Mouse (Mus musculus) forebrain, embryonic 16.5 days (tissue): ENCODE results near the gene Basp1. TPM values are rescaled to one million over a fixed set of nuclear protein-coding genes. Genes with fewer than 3 reads are reported as not detected.

ENCODE experiments used
- ATAC-seq: fragments of 200-750 bp; cut with Nextera tagmentation; 2 replicates; pipeline ENCODE4 v1.8.0; 2017; ENCODE audit warnings: mild to moderate bottlenecking, moderate library complexity
- H3K27ac ChIP-seq: fragments of 300-500 bp; sonication (generic); 2 replicates; pipeline ENCODE4 v1.5.1; 2014; ENCODE audit warnings: low read length, control low read depth
- H3K27me3 ChIP-seq: fragments of 300-500 bp; sonication (generic); replicated peaks from 2 replicates; pipeline ENCODE4 v1.6.1; 2014; ENCODE audit warnings: low read length; ENCODE audit not compliant: control insufficient read depth, insufficient read depth
- H3K36me3 ChIP-seq: fragments of 300-500 bp; sonication (generic); 2 replicates; pipeline ENCODE4 v1.6.1; 2014; ENCODE audit not compliant: control insufficient read depth, insufficient read depth
- H3K4me1 ChIP-seq: fragments of 300-500 bp; sonication (generic); replicated peaks from 2 replicates; pipeline ENCODE4 v1.6.1; 2014; ENCODE audit warnings: low read length; ENCODE audit not compliant: control insufficient read depth, insufficient read depth
- H3K4me2 ChIP-seq: fragments of 300-500 bp; sonication (generic); 2 replicates; pipeline ENCODE4 v1.6.1; 2014; ENCODE audit warnings: mild to moderate bottlenecking, low read length, control low read depth
- H3K4me3 ChIP-seq: fragments of 300-500 bp; sonication (generic); replicated peaks from 2 replicates; pipeline ENCODE4 v1.5.1; 2014; ENCODE audit warnings: mild to moderate bottlenecking, low read length, control low read depth
- H3K9ac ChIP-seq: fragments of 300-500 bp; sonication (generic); replicated peaks from 2 replicates; pipeline ENCODE4 v1.6.1; 2014; ENCODE audit warnings: low read depth, low read length, control low read depth
- H3K9me3 ChIP-seq: fragments of 300-500 bp; sonication (generic); 2 replicates; pipeline ENCODE4 v1.6.1; 2016; ENCODE audit warnings: low read length; ENCODE audit not compliant: control insufficient read depth
- WGBS: fragments of 180-500 bp; shearing (Covaris S2); extraction: QIAGEN DNeasy Blood & Tissue Kit; methylation state at CpG from one replicate; pipeline ENCODE4 v1.1.7; 2014; 5-methylcytosine and 5-hydroxymethylcytosine counted together
- polyA plus RNA-seq: library from polyadenylated mRNA; unstranded; fragments of >200 nt; fragmentation: Nextera tagmentation; extraction: Ambion mirVana; gene quantifications from 2 replicates; pipeline ENCODE4 v1.2.1, GENCODE M21; 2015

The Basp1 gene
- polyA plus RNA-seq, 1 experiment from 2014 or later, result 206 TPM

- WGBS, result 47% methylated on average over 5 of the region's 5 CpGs
- Histone ChIP-seq H3K27me3 (no peaks in the 10 kb centered on the region), H3K36me3 (peaks cover 3% of the 10 kb centered on the region; the same call in 1 of the 2 replicates), H3K4me2 (no peak overlapping the region), H3K4me3 (no peak overlapping the region), H3K27ac (no peak overlapping the region), H3K4me1 (peaks cover 49% of the 10 kb centered on the region), H3K9me3 (no peaks in the 10 kb centered on the region), H3K9ac (no peak overlapping the region)
- ATAC-seq, result no peak
These were observed 52.7 kb downstream of the Basp1 start for GRCm38 (mm10) chr15:25360825-25361224.

- Histone ChIP-seq H3K36me3 (peaks cover 3% of the 10 kb centered on the region; the same call in 1 of the 2 replicates), H3K27me3 (no peaks in the 10 kb centered on the region), H3K27ac (peak overlapping the region; percentile 53), H3K4me1 (peaks cover 30% of the 10 kb centered on the region), H3K4me2 (peak overlapping the region; percentile 58), H3K4me3 (peak overlapping the region; percentile 28), H3K9me3 (no peaks in the 10 kb centered on the region), H3K9ac (peak overlapping the region; percentile 37; the same call in 1 of the 2 replicates)
- ATAC-seq, result peak; percentile 73
- 8% methylated on average over 14 of the region's 14 CpGs for WGBS
These were observed 54.9 kb downstream of the Basp1 start for GRCm38 (mm10) chr15:25358680-25359097.

- no peak overlapping the region for H3K4me3 ChIP-seq
- no peak overlapping the region for H3K27ac ChIP-seq
- H3K9me3 ChIP-seq, result no peaks in the 10 kb centered on the region
- H3K36me3 ChIP-seq, result no peaks in the 10 kb centered on the region
- no peak for ATAC-seq
- WGBS, result 86% methylated on average over 5 of the region's 5 CpGs
- no peaks in the 10 kb centered on the region for H3K27me3 ChIP-seq
- H3K4me1 ChIP-seq, result peaks cover 11% of the 10 kb centered on the region
- no peak overlapping the region for H3K9ac ChIP-seq
- H3K4me2 ChIP-seq, result no peak overlapping the region
These were observed 58.2 kb downstream of the Basp1 start for GRCm38 (mm10) chr15:25355339-25355738.

- no peaks in the 10 kb centered on the region for H3K9me3 ChIP-seq
- H3K36me3 ChIP-seq, result no peaks in the 10 kb centered on the region
- no peak for ATAC-seq
- no peaks in the 10 kb centered on the region for H3K27me3 ChIP-seq
- H3K27ac ChIP-seq, result no peak overlapping the region
- H3K4me2 ChIP-seq, result no peak overlapping the region
- WGBS, result 78% methylated on average over 6 of the region's 6 CpGs
- H3K4me3 ChIP-seq, result no peak overlapping the region
- no peak overlapping the region for H3K9ac ChIP-seq
- H3K4me1 ChIP-seq, result peaks cover 6% of the 10 kb centered on the region
These were observed 58.8 kb downstream of the Basp1 start for GRCm38 (mm10) chr15:25354738-25355137.

- Histone ChIP-seq H3K27ac (no peak overlapping the region), H3K9me3 (no peaks in the 10 kb centered on the region), H3K27me3 (no peaks in the 10 kb centered on the region), H3K9ac (no peak overlapping the region), H3K36me3 (no peaks in the 10 kb centered on the region), H3K4me1 (no peaks in the 10 kb centered on the region), H3K4me2 (no peak overlapping the region), H3K4me3 (no peak overlapping the region)
- 88% methylated on average over 6 of the region's 6 CpGs for WGBS
- no peak for ATAC-seq
These were observed 60.1 kb downstream of the Basp1 start for GRCm38 (mm10) chr15:25353498-25353897.

GRCm38 (mm10) chr15:25343263-25343662 is 70.3 kb downstream of the Basp1 start:
- WGBS, result 57% methylated on average over 6 of the region's 6 CpGs
- Histone ChIP-seq H3K4me3 (no peak overlapping the region), H3K36me3 (no peaks in the 10 kb centered on the region), H3K27me3 (no peaks in the 10 kb centered on the region), H3K4me2 (no peak overlapping the region), H3K9ac (no peak overlapping the region), H3K4me1 (no peaks in the 10 kb centered on the region), H3K9me3 (no peaks in the 10 kb centered on the region), H3K27ac (no peak overlapping the region)
- no peak for ATAC-seq

- no peak overlapping the region for H3K9ac ChIP-seq
- no peak overlapping the region for H3K27ac ChIP-seq
- H3K4me1 ChIP-seq, result 0 out of 2 replicates have a peak, but pooled peaks cover 4% of the 10 kb centered on the region
- no peaks in the 10 kb centered on the region for H3K36me3 ChIP-seq
- 80% methylated on average over 11 of the region's 11 CpGs for WGBS
- H3K4me3 ChIP-seq, result no peak overlapping the region
- no peaks in the 10 kb centered on the region for H3K27me3 ChIP-seq
- no peak for ATAC-seq
- H3K9me3 ChIP-seq, result no peaks in the 10 kb centered on the region
- no peak overlapping the region for H3K4me2 ChIP-seq
These were observed 78.3 kb downstream of the Basp1 start for GRCm38 (mm10) chr15:25335277-25335676.

GRCm38 (mm10) chr15:25331877-25332445 is 81.6 kb downstream of the Basp1 start:
- Histone ChIP-seq H3K36me3 (no peaks in the 10 kb centered on the region), H3K4me3 (no peak overlapping the region), H3K4me1 (0 out of 2 replicates have a peak, but pooled peaks cover 4% of the 10 kb centered on the region), H3K9me3 (no peaks in the 10 kb centered on the region), H3K27ac (no peak overlapping the region), H3K4me2 (no peak overlapping the region), H3K9ac (no peak overlapping the region), H3K27me3 (no peaks in the 10 kb centered on the region)
- WGBS, result 48% methylated on average over 16 of the region's 16 CpGs
- no peak for ATAC-seq

- Histone ChIP-seq H3K27me3 (no peaks in the 10 kb centered on the region), H3K4me2 (no peak overlapping the region), H3K9ac (no peak overlapping the region), H3K4me1 (0 out of 2 replicates have a peak, but pooled peaks cover 4% of the 10 kb centered on the region), H3K9me3 (no peaks in the 10 kb centered on the region), H3K36me3 (no peaks in the 10 kb centered on the region), H3K4me3 (no peak overlapping the region), H3K27ac (no peak overlapping the region)
- 58% methylated on average over 4 of the region's 4 CpGs for WGBS
- ATAC-seq, result no peak
These were observed 82.6 kb downstream of the Basp1 start for GRCm38 (mm10) chr15:25330946-25331345.

- no peaks in the 10 kb centered on the region for H3K4me1 ChIP-seq
- no peak for ATAC-seq
- H3K4me2 ChIP-seq, result no peak overlapping the region
- H3K4me3 ChIP-seq, result no peak overlapping the region
- H3K9ac ChIP-seq, result no peak overlapping the region
- H3K36me3 ChIP-seq, result no peaks in the 10 kb centered on the region
- H3K27me3 ChIP-seq, result no peaks in the 10 kb centered on the region
- no peak overlapping the region for H3K27ac ChIP-seq
- whole genome bisulfite sequencing, result 83% methylated on average over 2 of the region's 2 CpGs
- no peaks in the 10 kb centered on the region for H3K9me3 ChIP-seq
These were observed 91.0 kb downstream of the Basp1 start for GRCm38 (mm10) chr15:25322601-25323000.
